Mouse (Mus musculus): ENCODE data around the gene Zfp146.

GRCm38 (mm10) chr7:30163113-30163512 is 6.4 kb downstream of the Zfp146 start:
- TF ChIP-seq TAL1 (IDR thresholded peaks at IDR 0.05; ENCODE audit: low read length) (no peak), GATA1 (IDR thresholded peaks at IDR 0.05; ENCODE audit: low read length) (no peak)
